Mouse (Mus musculus) lung, postnatal 14 days (tissue): ENCODE results near the gene Pax5.

Experiments used
- DNase-seq: peaks from one replicate; pipeline ENCODE4 v3.0.0; 2021

The Pax5 gene

GRCm38 (mm10) chr4:44582687-44583086, 127.6 kb downstream of the Pax5 start:
- no peak for DNase-seq

GRCm38 (mm10) chr4:44578591-44578990, 131.7 kb downstream of the Pax5 start:
- peak; percentile 26 for DNase-seq

- DNase-seq = peak; percentile 62
These were observed 133.0 kb downstream of the Pax5 start for GRCm38 (mm10) chr4:44577293-44577692.

GRCm38 (mm10) chr4:44576786-44577185, 133.5 kb downstream of the Pax5 start:
- DNase-seq = no peak

- no peak for DNase-seq
These were observed 137.3 kb downstream of the Pax5 start for GRCm38 (mm10) chr4:44573017-44573416.

GRCm38 (mm10) chr4:44572373-44572772, 137.9 kb downstream of the Pax5 start:
- no peak for DNase-seq

GRCm38 (mm10) chr4:44569138-44569537, 141.1 kb downstream of the Pax5 start:
- no peak for DNase-seq

GRCm38 (mm10) chr4:44568666-44569065, 141.6 kb downstream of the Pax5 start:
- DNase-seq = no peak

GRCm38 (mm10) chr4:44566401-44566800, 143.9 kb downstream of the Pax5 start:
- no peak for DNase-seq

GRCm38 (mm10) chr4:44565126-44566082, 144.9 kb downstream of the Pax5 start:
- no peak for DNase-seq

- peak; percentile 80 for DNase-seq
These were observed 145.7 kb downstream of the Pax5 start for GRCm38 (mm10) chr4:44564602-44565001.

GRCm38 (mm10) chr4:44560956-44561355, 149.3 kb downstream of the Pax5 start:
- DNase-seq = no peak

GRCm38 (mm10) chr4:44558564-44558955, 151.7 kb downstream of the Pax5 start:
- no peak for DNase-seq

GRCm38 (mm10) chr4:44557815-44558563, 152.3 kb downstream of the Pax5 start:
- DNase-seq = peak; percentile 56

- DNase-seq = no peak
These were observed 153.6 kb downstream of the Pax5 start for GRCm38 (mm10) chr4:44556586-44557281.

- no peak for DNase-seq
These were observed 154.7 kb downstream of the Pax5 start for GRCm38 (mm10) chr4:44555576-44555975.

- no peak for DNase-seq
These were observed 158.8 kb downstream of the Pax5 start for GRCm38 (mm10) chr4:44551470-44551869.

GRCm38 (mm10) chr4:44549029-44549428, 161.3 kb downstream of the Pax5 start:
- DNase-seq = no peak

GRCm38 (mm10) chr4:44545669-44546068, 164.6 kb downstream of the Pax5 start:
- no peak for DNase-seq

- DNase-seq = no peak
These were observed 165.8 kb downstream of the Pax5 start for GRCm38 (mm10) chr4:44544495-44544894.

- DNase-seq = no peak
These were observed 166.4 kb downstream of the Pax5 start for GRCm38 (mm10) chr4:44543880-44544279.

- DNase-seq = no peak
These were observed 168.2 kb downstream of the Pax5 start for GRCm38 (mm10) chr4:44542101-44542500.

GRCm38 (mm10) chr4:44538488-44538887, 171.8 kb downstream of the Pax5 start:
- no peak for DNase-seq
